Mouse (Mus musculus) liver, adult 2 months (tissue): ENCODE measurements around the gene Hic1.

ENCODE experiments used
- CTCF ChIP-seq: fragments of 200-500 bp; IDR thresholded peaks from 2 replicates; pipeline ENCODE4 v1.5.1; 2011; ENCODE audit warnings: low read depth, low read length, control low read depth
- POLR2A ChIP-seq: fragments of 200-500 bp; IDR thresholded peaks from 2 replicates; pipeline ENCODE4 v1.6.1; 2011; ENCODE audit warnings: low read length, control low read depth; ENCODE audit not compliant: insufficient read depth; ENCODE audit errors: extremely low read depth

DNA sequence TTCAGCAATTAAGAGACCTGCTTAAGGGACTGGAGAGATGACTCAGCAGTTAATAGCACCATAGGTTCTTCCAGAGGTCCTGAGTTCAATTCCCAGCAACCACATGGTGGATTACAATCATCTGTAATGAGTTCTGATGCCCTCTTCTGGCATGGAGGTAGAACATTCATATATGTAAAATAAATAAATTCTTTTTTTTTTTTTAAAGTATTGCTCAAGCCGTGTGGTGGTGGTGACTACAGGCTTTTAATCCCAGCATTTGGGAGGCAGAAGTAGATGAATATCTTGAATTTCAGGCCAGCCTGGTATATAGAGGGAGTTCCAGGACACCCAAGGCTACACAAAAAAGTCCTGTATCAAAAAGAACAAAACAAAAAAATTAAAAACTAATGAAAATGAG is 19.0 kb downstream of the Hic1 start:
- no peak for TF ChIP-seq CTCF
- TF ChIP-seq POLR2A = no peak
